Mouse (Mus musculus): Measurements from ENCODE around the gene Dnajc25. TPM values are rescaled to one million over a fixed set of nuclear protein-coding genes. Genes with fewer than 3 reads are reported as not detected.
A peak's percentile ranks its signal among the peaks of the same experiment; 100 is the strongest.

Gene Dnajc25
- polyA plus RNA-seq, 2 experiments from 2014 or later = 0.56 to 1.0 TPM

GRCm38 (mm10) chr4:59006211-59006610 is 11.3 kb downstream of the Dnajc25 start:
- no peak for ATAC-seq

GRCm38 (mm10) chr4:59007016-59007415 is 12.2 kb downstream of the Dnajc25 start:
- no peak for ATAC-seq

- no peak for ATAC-seq
Measured at GRCm38 (mm10) chr4:59007974-59008373, 13.1 kb downstream of the Dnajc25 start.

- peak; percentile 83 for ATAC-seq
Measured at GRCm38 (mm10) chr4:59009186-59009585, 14.3 kb downstream of the Dnajc25 start.

GRCm38 (mm10) chr4:59009696-59010095 is 14.8 kb downstream of the Dnajc25 start:
- no peak for ATAC-seq

- no peak for ATAC-seq
Measured at GRCm38 (mm10) chr4:59011446-59011845, 16.6 kb downstream of the Dnajc25 start.

- ATAC-seq = no peak
Measured at GRCm38 (mm10) chr4:59015181-59015580, 20.3 kb downstream of the Dnajc25 start.

GRCm38 (mm10) chr4:59016922-59017321 is 22.1 kb downstream of the Dnajc25 start:
- ATAC-seq = no peak

DNA sequence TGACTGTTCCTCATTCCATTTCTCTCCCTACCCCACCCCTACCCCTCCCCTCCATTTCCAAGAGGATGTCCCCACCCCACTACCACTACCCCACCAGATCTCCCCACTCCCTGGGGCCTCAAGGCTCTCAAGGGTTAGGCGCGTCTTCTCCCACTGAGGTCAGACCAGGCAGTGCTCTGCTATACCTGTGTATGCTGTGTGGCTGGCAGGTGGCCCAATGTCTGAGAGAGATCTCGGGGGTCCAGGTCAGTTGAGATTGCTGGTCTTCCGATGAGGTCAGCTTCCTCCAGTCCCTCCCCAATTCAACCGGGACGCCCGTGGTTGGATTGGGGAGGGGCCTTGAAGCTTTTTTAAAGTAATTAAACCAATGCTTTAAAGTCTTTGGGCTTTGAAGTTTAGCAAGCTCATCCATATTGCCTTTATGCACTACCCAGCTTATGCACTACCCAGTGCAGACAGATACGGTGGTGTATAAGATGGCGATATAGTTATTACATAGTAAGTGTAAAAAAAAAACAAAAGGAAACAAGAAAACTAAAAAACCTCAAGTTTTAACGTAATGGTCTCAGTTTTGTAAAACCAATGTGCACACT is 39.6 kb downstream of the Dnajc25 start:
- ATAC-seq = no peak

- ATAC-seq = peak; percentile 78
Measured at GRCm38 (mm10) chr4:59034918-59035785, 40.3 kb downstream of the Dnajc25 start, which contains the start of gene Gng10. TSS of gene Gng10 (plus strand) at chr4:59035088.

DNA sequence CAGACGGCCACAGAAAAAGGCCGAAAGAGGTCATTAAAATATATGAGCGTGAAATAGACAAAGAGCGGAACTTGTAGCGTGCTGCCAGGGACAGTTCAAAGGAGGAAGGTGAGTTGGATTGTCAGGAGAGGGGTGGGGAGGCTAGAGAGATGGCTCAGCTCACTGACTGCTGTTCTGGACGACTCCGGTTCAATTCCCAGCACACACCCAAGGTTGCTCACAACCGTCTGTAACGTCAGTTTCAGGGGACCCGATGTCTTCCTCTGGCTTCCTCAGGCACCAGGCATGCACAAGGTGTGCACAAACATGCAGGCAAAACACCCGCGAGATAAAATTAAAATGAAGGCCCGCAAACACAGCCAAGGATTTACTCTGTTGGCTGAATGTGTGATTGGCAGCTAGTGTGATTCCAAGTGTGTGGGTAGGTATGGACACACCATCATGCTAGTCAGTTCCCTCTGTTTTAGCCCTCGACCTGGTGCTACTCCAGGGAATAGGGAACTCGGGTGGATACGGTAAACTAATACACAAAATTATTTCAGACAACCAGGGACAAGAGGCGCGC is 41.0 kb downstream of the Dnajc25 start:
- no peak for ATAC-seq

DNA sequence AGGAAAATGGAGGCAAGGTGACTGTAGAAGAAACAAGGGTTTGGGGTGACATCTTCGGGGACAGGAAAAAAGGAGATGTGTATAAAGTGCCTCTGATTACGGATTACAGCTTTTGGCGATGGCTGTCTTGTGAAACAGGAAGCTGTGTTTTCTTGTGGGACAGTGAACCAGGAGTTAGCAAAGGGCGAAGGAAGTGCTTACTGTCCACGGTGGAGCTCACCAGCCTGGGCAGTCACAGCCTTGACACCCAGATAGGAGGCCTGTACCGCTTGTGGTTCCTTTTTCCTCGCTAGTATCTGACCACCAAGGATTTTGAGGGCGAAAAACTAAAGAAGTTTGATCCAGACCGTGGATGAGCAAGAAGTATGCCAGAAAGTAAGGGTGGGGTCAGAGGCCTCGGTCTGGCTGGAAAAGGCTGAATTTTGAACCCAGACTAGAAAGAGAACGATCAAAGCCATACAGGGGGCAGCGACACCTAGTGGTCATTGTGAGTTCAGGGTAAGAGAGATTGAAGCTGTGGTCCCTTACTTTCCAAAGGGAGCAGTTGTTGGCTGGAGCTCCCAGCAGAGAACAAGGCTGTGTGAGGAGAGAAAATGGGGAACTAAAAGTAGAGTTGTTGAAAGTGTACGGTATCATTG is 41.7 kb downstream of the Dnajc25 start:
- peak; percentile 40 for ATAC-seq

DNA sequence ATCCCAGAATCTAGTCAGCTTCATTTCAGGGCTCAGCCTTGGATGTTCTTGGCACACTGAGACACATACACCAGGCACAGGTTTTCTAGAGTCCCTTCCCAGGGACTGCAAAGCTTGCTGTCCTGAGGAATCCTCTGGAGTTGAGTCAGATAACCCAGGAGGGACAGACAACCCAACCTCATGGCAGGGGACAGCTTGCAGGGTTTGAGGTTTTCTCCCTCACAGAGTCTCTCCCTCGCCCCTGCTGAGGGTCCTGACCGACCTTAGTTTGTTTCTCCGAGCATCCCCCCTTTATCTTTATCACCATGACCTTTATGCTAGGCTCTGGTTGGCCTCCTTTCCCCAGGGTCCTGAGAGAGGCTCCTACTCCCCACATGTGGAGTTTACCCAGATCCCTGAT is 42.7 kb downstream of the Dnajc25 start:
- ATAC-seq = no peak

GRCm38 (mm10) chr4:59040397-59041287 is 45.8 kb downstream of the Dnajc25 start:
- no peak for ATAC-seq

DNA sequence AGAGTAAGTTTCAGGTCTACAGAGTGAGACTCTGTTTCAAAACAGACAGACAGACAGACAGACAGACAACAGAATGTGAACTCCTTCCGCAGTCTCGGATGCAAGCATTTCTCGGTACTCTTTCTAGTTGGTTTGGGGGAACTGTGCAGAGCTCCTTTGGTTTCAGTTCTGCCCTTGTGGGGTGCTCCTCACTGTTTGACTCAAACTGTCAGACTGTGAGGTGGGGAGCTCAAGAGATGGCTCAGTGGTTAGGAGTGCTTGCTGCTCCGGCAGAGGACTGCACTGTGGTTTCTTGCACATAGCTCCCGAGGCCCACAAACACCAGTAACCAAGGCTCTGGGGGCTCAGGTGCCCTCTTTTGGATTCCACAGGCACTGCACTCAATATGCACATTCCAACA is 48.2 kb downstream of the Dnajc25 start:
- ATAC-seq = no peak

DNA sequence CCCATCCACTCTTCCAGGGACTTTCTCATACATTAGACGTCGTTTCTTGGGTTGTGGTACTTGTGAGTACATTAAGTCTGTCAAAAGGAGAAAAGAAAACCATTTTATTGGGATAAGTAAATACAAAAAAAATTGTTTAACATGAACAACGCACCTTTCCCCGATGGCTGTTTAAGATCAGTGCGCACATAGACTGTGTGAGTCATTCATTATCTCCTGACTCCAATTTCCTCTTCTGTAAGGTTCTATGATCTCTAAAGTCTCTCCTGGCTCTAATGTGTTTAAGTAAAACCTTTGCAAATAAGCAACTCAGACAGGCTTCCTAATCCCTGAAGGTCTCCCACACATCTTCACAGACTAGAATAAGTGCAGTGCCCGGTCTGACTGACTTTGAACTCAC is 49.0 kb downstream of the Dnajc25 start:
- no peak for ATAC-seq

DNA sequence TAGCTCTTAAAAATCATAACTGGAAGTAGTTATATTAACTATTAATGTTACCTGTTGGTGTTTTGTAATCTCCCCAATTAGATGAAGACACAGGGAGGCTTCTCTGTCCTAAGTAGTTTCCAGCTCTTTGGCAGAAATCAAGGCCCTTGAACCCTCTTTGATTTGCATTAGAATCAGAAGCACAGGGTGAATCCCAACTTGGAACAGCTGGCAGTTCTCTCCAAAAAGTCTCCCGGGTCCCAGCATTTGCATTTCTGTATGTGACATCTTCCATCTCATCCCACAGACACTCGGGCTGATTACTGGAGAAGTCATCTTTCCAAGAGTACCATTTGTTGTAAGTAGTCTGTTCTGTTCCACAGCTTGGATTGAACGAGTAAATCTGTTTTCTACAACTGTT is 52.4 kb downstream of the Dnajc25 start:
- ATAC-seq = no peak

DNA sequence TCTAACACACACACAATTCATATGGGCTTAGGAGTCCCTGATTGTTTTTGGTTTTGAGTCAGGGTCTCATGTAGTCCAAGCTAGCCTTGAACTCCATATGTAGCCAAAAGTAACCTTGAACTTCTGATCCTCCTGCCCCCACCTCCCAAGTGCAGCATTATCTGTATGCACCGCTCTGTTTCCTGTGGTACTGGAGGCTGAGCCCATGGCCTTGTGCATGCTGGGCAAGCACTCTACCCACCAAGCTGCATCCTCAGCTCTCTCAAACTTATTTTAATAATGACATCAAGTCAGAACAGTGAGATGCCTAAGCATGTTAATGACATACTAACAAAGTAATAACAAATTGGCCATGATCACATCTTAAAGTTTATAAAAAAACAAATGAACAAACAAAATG is 56.2 kb downstream of the Dnajc25 start:
- no peak for ATAC-seq

DNA sequence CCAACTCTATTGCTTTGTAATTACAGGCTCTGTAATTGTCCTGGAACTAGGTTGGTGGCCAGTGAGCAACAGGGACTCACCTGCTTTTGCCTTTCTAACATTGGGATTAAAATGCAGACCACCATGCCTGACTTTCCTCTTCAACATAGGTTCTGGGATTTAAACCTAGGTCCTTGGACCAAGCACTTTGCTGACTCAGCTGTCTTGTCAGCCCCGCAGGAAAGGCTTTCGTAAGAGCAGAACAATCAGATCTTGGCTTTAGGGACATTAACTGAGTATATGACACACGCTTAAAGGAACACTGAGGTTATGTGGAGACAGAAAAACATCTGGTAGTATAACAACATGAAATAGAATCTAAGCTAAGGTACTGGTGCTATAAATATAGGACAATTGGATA is 63.1 kb downstream of the Dnajc25 start:
- no peak for ATAC-seq

GRCm38 (mm10) chr4:59062526-59062925 is 67.7 kb downstream of the Dnajc25 start:
- ATAC-seq = no peak

GRCm38 (mm10) chr4:59069276-59069675 is 74.4 kb downstream of the Dnajc25 start:
- ATAC-seq = no peak
